Mouse (Mus musculus) lung, embryonic 15.5 days (tissue): ENCODE data around the gene Gm5788. TPM values are rescaled to one million over a fixed set of nuclear protein-coding genes. Genes with fewer than 3 reads are reported as not detected.
"Not testable (repeated sequence)": the region's sequence is repeated elsewhere in the genome, so short reads cannot be mapped to it uniquely, and the experiment has no call there.

Experiments
- ATAC-seq: fragments of 200-750 bp; cut with Nextera tagmentation; 2 replicates; pipeline ENCODE4 v1.8.0; 2017; ENCODE audit warnings: moderate number of reproducible peaks, borderline replicate concordance; ENCODE audit not compliant: low FRiP score, low TSS enrichment; ENCODE audit errors: extremely low read depth
- H3K27ac ChIP-seq: fragments of 300-500 bp; sonication (generic); 2 replicates; pipeline ENCODE4 v1.5.1; 2015; ENCODE audit warnings: moderate library complexity, mild to moderate bottlenecking, inconsistent platforms
- H3K27me3 ChIP-seq: fragments of 300-500 bp; sonication (generic); 2 replicates; pipeline ENCODE4 v1.6.1; 2015; ENCODE audit warnings: inconsistent platforms
- H3K36me3 ChIP-seq: fragments of 300-500 bp; sonication (generic); 2 replicates; pipeline ENCODE4 v1.6.1; 2015; ENCODE audit warnings: inconsistent platforms
- H3K4me1 ChIP-seq: fragments of 300-500 bp; sonication (generic); 2 replicates; pipeline ENCODE4 v1.6.1; 2015; ENCODE audit warnings: inconsistent platforms
- H3K4me2 ChIP-seq: fragments of 300-500 bp; sonication (generic); 2 replicates; pipeline ENCODE4 v1.6.1; 2015; ENCODE audit warnings: inconsistent platforms, mild to moderate bottlenecking, moderate library complexity
- H3K4me3 ChIP-seq: fragments of 300-500 bp; sonication (generic); 2 replicates; pipeline ENCODE4 v1.5.1; 2015; ENCODE audit warnings: mild to moderate bottlenecking, inconsistent platforms
- H3K9ac ChIP-seq: fragments of 300-500 bp; sonication (generic); 2 replicates; pipeline ENCODE4 v1.6.1; 2015; ENCODE audit warnings: inconsistent platforms
- H3K9me3 ChIP-seq: fragments of 300-500 bp; sonication (generic); 2 replicates; pipeline ENCODE4 v1.6.1; 2016; ENCODE audit warnings: inconsistent platforms
- WGBS: fragments of 180-500 bp; shearing (Covaris S2); methylation state at CpG from one replicate; pipeline ENCODE4 v1.1.7; 2015; 5-methylcytosine and 5-hydroxymethylcytosine counted together
- polyA plus RNA-seq: library from polyadenylated mRNA; unstranded; fragments of >200 nt; fragmentation: Nextera tagmentation; extraction: Ambion mirVana; gene quantifications from 2 replicates; pipeline ENCODE4 v1.2.1, GENCODE M21; 2015

Gm5788 gene
- polyA plus RNA-seq = not detected in 2 replicates

GRCm38 (mm10) chr12:87494421-87494820 is at the start of gene Gm5788:
Gm5788 (plus strand) TSS chr12:87494721.
- not testable (repeated sequence) for ATAC-seq, H3K4me2 ChIP-seq, H3K36me3 ChIP-seq, H3K27ac ChIP-seq, H3K4me3 ChIP-seq, H3K9ac ChIP-seq, H3K27me3 ChIP-seq, H3K4me1 ChIP-seq, H3K9me3 ChIP-seq
- 82% methylated on average over 3 of the region's 3 CpGs for WGBS

GRCm38 (mm10) chr12:87449456-87449855 is 45.1 kb upstream of the Gm5788 start:
- H3K4me1 ChIP-seq = peaks cover 7% of the 10 kb centered on the region; the same call in 1 of the 2 replicates
- 86% methylated on average over 9 of the region's 9 CpGs for WGBS
- no peaks in the 10 kb centered on the region for H3K9me3 ChIP-seq
- no peak overlapping the region for H3K4me2 ChIP-seq
- no peak for ATAC-seq
- H3K27ac ChIP-seq = no peak overlapping the region
- no peak overlapping the region for H3K9ac ChIP-seq
- no peak overlapping the region for H3K4me3 ChIP-seq
- H3K27me3 ChIP-seq = no peaks in the 10 kb centered on the region
- H3K36me3 ChIP-seq = peaks cover 72% of the 10 kb centered on the region

- H3K4me1 ChIP-seq = no peaks in the 10 kb centered on the region
- no peak for ATAC-seq
- H3K36me3 ChIP-seq = peaks cover 77% of the 10 kb centered on the region
- no peak overlapping the region for H3K27ac ChIP-seq
- WGBS = 84% methylated on average over 6 of the region's 6 CpGs
- H3K4me3 ChIP-seq = no peak overlapping the region
- H3K9ac ChIP-seq = no peak overlapping the region
- H3K4me2 ChIP-seq = no peak overlapping the region
- no peaks in the 10 kb centered on the region for H3K27me3 ChIP-seq
- H3K9me3 ChIP-seq = no peaks in the 10 kb centered on the region
These were observed 29.7 kb upstream of the Gm5788 start for GRCm38 (mm10) chr12:87464678-87465297.

GRCm38 (mm10) chr12:87470263-87471136 is 24.0 kb upstream of the Gm5788 start:
- Histone ChIP-seq H3K27me3 (no peaks in the 10 kb centered on the region), H3K4me3 (peak overlapping the region; percentile 74), H3K9ac (peak overlapping the region; percentile 89; the same call in 1 of the 2 replicates), H3K4me2 (peak overlapping the region; percentile 59), H3K4me1 (peaks cover 12% of the 10 kb centered on the region), H3K27ac (no peak overlapping the region), H3K36me3 (peaks cover 26% of the 10 kb centered on the region), H3K9me3 (no peaks in the 10 kb centered on the region)
- no peak for ATAC-seq
- 59% methylated on average over 7 of the region's 7 CpGs for WGBS

- peak overlapping the region; percentile 59 for H3K4me2 ChIP-seq
- H3K9ac ChIP-seq = peak overlapping the region; percentile 89
- WGBS = under 1% methylated on average over 19 of the region's 19 CpGs
- H3K36me3 ChIP-seq = peaks cover 20% of the 10 kb centered on the region
- peak overlapping the region; percentile 74 for H3K4me3 ChIP-seq
- H3K9me3 ChIP-seq = no peaks in the 10 kb centered on the region
- no peaks in the 10 kb centered on the region for H3K27me3 ChIP-seq
- H3K27ac ChIP-seq = peak overlapping the region; percentile 84
- H3K4me1 ChIP-seq = peaks cover 12% of the 10 kb centered on the region
- no peak for ATAC-seq
These were observed 23.0 kb upstream of the Gm5788 start for GRCm38 (mm10) chr12:87471421-87471963.

GRCm38 (mm10) chr12:87471964-87472786 is 22.3 kb upstream of the Gm5788 start, which contains the start of gene Snw1:
Snw1 (minus strand) TSS chr12:87472274.
- H3K4me3 ChIP-seq = peak within 1 kb of the TSS; percentile 74
- H3K36me3 ChIP-seq = peaks cover 14% of the 10 kb centered on the region
- ATAC-seq = peak; percentile 96
- no peaks in the 10 kb centered on the region for H3K9me3 ChIP-seq
- H3K4me2 ChIP-seq = peak within 1 kb of the TSS; percentile 59
- WGBS = 3% methylated on average over 45 of the region's 45 CpGs
- peaks cover 12% of the 10 kb centered on the region for H3K4me1 ChIP-seq
- H3K9ac ChIP-seq = peak within 1 kb of the TSS; percentile 89
- no peaks in the 10 kb centered on the region for H3K27me3 ChIP-seq
- H3K27ac ChIP-seq = peak within 1 kb of the TSS; percentile 84

GRCm38 (mm10) chr12:87474756-87475155 is 19.8 kb upstream of the Gm5788 start:
- ATAC-seq = no peak
- Histone ChIP-seq H3K9me3 (no peaks in the 10 kb centered on the region), H3K36me3 (no peaks in the 10 kb centered on the region), H3K27ac (no peak overlapping the region), H3K27me3 (no peaks in the 10 kb centered on the region), H3K4me3 (no peak overlapping the region), H3K4me1 (peaks cover 12% of the 10 kb centered on the region), H3K9ac (no peak overlapping the region), H3K4me2 (no peak overlapping the region)
- 66% methylated on average over 3 of the region's 3 CpGs for WGBS

- H3K27me3 ChIP-seq, H3K9ac ChIP-seq, H3K4me1 ChIP-seq, H3K9me3 ChIP-seq, H3K27ac ChIP-seq, H3K36me3 ChIP-seq, H3K4me2 ChIP-seq, H3K4me3 ChIP-seq, ATAC-seq: not testable (repeated sequence)
- 77% methylated on average over 5 of the region's 5 CpGs for WGBS
These were observed 12.0 kb upstream of the Gm5788 start for GRCm38 (mm10) chr12:87482482-87482881.

- H3K27ac ChIP-seq, H3K4me3 ChIP-seq, H3K4me2 ChIP-seq, H3K9me3 ChIP-seq, H3K27me3 ChIP-seq, ATAC-seq, H3K36me3 ChIP-seq, H3K9ac ChIP-seq, H3K4me1 ChIP-seq: not testable (repeated sequence)
- 60% methylated on average over 2 of the region's 2 CpGs for WGBS
These were observed 5.8 kb upstream of the Gm5788 start for GRCm38 (mm10) chr12:87488683-87489082.

- not testable (repeated sequence) for H3K27ac ChIP-seq, H3K4me1 ChIP-seq, ATAC-seq, H3K4me2 ChIP-seq, H3K36me3 ChIP-seq, H3K9me3 ChIP-seq, H3K27me3 ChIP-seq, H3K9ac ChIP-seq, H3K4me3 ChIP-seq
- WGBS = 83% methylated on average over 4 of the region's 4 CpGs
These were observed 19.5 kb downstream of the Gm5788 start, which contains the start of gene Gm8300 for GRCm38 (mm10) chr12:87514016-87514415. Gm8300 (plus strand) TSS chr12:87514316.

GRCm38 (mm10) chr12:87519616-87520015 is 25.1 kb downstream of the Gm5788 start:
- H3K9me3 ChIP-seq, H3K36me3 ChIP-seq, H3K4me2 ChIP-seq, H3K27me3 ChIP-seq, H3K4me1 ChIP-seq, H3K4me3 ChIP-seq, H3K9ac ChIP-seq, H3K27ac ChIP-seq, ATAC-seq: not testable (repeated sequence)
- 52% methylated on average over 3 of the region's 3 CpGs for WGBS
